Mouse (Mus musculus) heart, postnatal 0 days (tissue): ENCODE data around the gene Gabbr2.

ENCODE experiments used
- CTCF ChIP-seq: IDR thresholded peaks from 2 replicates; pipeline ENCODE4 v1.5.1; 2016; ENCODE audit warnings: antibody characterized with exemption, control low read depth, low read depth
- EP300 ChIP-seq: IDR thresholded peaks from 2 replicates; pipeline ENCODE4 v1.6.1; 2016; ENCODE audit warnings: antibody characterized with exemption, low read depth

DNA sequence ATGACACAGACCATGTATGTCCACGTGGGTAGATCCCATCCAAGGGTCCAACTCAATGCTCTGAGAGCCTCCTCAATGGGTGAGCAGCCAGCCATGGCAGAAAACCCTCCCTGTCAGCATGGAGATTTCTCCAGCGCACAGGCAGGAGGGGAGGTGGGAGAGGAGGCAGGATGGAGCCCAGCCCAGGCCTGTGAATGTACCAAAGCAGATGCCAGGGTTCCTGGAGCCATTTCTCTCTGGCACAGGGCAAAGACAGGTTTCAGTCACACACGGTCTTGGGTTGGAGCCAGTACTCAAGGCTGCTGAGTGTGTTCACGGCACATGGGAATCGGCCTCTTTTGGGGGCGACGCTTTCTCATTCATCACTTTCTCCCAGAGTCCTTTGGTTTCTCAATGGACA, 189.3 kb downstream of the Gabbr2 start:
- TF ChIP-seq CTCF (no peak), EP300 (no peak)
